Mouse (Mus musculus) v-Abl transformed pro-B cells (cell line): Measurements from ENCODE around the gene Hmcn1.

Source experiments
- in situ Hi-C, 2 experiments: fragments of 400-800 bp; cut with MboI; formaldehyde crosslinking; loops; one replicate each; pipeline ENCODE4 v1.15.1; 2025; ENCODE audit not compliant: unreplicated experiment in 2 of 2

Gene Hmcn1

DNA sequence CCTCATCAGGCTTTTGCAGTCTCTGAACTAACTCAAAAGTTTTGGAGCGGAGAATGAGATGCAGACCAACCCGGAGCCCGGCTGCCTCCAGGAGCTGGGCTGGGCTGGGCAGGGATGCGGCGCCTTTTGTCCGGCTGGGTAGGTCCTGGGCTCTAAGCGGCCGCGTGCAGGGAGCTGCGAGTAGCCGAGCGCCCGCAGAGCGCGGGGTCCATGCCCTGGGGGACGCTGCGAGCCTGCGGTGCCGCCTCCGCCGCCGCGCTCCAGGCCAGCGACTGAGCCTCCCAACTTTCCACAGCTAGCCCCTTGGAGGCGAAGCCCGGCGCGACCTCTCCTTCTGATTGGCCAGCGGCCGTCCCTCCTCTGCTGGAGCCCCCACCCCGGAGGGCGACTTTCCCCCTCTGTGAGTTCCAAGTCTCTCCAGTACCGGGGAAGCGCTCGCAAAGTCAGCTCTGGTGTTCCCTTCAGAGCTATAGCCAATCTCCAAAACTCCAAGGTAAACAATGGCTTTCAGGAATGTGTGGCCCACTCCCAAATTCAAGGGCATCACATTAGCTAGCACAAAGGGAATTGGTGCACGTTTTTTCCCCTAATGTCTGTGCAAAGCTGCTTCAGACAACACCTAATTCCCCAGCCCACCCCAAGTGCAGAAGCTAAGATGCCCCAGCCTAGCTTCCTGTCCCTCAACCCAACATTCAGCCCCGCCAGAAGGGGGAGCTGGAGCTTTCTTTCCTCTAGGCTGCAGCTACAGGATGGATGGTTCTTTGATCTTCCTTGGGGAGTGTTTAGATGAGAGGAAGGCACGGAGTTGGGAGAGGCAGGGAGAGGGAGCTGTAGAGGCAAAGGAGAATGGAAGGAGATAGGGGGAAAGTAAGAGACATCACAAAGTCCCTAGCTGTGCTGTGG is at the start of gene Hmcn1:
Gene Hmcn1, minus strand, starts transcription at position 274 of the 903 bp plus-strand sequence.
- in situ Hi-C loops, result no loop called here

DNA sequence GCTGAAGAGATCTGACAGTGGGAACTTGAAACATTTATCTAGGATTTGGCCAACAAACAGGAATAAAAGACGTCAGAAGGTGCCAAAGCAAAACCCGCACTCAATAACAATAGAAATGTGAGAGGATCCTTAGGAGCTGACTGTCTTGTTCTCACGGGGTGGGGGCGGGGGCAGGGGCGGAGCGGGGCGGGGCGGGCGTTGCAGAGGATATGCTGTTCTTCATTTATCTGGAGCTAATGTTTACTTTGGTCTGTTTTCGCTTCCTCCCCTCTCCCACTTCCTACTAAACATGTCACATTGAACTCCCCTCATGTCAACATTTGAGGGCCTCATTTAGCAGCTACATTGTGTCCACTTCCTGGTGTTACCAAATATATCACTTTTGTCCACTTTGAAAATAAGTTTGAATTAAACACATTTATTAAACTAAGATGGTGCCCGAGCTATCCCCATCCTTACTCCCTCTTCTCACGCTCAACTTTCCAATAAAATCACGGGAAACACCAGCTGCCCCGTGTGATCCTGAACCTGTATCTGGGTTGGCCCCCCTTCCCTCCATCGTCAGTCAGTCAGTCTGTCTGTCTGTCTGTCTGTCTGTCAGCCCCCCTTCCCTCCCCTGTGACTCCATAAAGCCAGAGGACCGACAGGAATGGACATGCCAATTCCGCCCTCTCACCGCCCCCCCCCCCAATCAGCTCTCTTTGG is 47.9 kb upstream of the Hmcn1 start:
- in situ Hi-C loops, result no loop called here

DNA sequence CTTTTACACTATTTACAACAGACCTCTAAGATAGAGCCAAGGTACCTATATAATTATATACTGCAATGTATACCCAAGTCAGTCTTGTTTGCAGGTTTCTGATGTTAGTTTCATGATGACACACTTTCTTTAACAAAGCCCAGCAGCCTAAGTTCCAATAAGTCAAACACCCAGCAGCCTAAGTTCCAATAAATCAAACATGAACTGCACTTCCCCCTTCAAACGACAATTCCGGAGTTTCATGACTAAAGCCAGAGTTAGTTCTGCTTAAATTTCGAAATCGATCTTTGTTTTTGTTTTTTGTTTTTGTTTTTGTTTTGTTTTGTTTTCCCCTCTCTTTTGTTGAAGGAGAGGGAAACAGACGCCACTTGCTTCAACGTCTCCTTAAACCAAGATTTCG is 47.1 kb upstream of the Hmcn1 start:
- in situ Hi-C loops, result no loop called here

DNA sequence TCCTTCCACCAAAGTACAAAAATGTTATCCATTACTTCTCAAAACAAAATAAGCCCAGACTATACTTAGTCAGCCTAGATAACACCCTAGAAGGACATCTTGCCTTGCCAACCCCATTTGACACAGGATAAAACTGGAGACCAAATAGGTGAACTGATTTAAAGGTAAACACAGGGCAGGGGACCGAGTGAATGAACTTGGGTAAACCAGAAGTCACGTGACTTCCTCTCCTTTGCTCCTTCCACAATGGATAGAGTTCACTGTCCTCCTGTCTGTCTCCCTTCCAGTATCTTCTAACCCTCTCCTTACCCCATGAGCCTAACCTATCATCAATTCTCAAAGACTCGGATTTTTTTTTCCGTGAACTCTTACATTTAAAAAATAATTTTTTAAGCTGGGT is 46.0 kb upstream of the Hmcn1 start:
- in situ Hi-C loops, result loop anchor here (10.0 kb wide), 2 partner anchors 316 to 666 kb away; no protein-coding TSS in a partner anchor

DNA sequence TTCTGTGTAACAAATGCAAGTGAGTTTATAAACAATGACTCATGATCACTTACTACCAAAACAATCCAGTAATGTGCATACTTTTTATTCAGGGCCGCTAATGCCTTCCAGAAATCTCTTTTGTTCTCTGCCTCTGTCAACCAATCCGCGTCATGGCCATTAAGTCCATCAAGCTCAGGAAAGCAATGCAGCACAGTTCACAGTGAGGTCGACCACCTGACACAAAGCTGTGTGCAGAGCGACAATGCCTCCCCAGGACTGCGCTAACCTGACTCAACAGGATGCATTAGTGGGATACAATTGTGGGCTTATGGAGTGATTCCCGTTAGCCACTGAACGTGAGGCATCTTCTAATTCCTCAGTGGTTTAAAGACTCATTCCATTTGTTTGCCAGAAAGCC is 45.3 kb upstream of the Hmcn1 start:
- in situ Hi-C loops, result loop anchor here (10.0 kb wide), 2 partner anchors 316 to 666 kb away; no protein-coding TSS in a partner anchor

DNA sequence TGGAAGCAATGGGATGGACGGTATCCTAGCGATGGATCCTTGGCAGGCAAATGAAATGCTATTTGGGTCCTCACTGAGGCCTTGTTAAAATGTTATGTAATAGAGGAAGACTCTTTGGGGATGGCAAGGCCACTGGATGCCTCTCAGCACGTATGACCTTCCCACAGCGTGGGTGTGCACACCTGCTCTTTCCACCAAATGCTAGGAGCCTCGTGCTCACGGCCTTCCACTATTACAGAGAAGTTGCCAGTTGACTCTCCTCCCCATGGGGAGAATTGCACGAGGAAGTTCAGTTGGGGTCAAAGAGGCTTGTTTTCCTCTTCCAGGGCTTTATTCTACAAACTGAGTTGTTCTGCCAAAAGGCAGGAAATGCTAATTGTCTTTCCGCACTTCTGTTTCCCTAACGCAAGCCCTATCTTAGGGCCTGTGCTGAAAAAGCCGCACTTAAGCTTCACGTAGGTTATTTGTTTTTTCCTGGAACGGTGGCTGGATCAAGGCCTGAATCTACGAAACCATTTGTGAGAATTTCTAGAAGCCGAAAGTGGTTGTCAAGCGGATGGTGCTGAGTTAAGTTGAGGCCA is 43.3 kb upstream of the Hmcn1 start:
- in situ Hi-C loops, result loop anchor here (10.0 kb wide), 2 partner anchors 318 to 668 kb away; no protein-coding TSS in a partner anchor

DNA sequence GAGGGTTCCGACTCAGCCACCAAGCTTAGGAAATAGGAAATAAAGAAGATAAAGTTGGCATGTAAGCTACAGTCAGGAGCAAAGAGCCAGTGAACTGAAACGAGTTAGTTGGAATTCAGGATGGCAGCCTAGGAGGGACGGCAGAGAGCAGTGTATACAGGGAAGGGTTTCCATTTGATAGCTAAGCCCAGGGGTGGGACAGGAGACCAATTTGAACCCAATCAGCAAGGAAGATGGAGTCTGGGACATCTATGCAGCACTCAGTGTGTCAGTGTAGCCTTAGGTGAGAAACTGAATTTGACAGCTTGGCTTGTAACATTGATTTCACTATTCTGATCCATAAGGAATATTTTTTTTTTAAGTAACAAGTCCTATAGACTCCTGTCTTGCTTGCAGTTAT is 42.5 kb upstream of the Hmcn1 start:
- in situ Hi-C loops, result loop anchor here (10.0 kb wide), 2 partner anchors 319 to 669 kb away; no protein-coding TSS in a partner anchor

DNA sequence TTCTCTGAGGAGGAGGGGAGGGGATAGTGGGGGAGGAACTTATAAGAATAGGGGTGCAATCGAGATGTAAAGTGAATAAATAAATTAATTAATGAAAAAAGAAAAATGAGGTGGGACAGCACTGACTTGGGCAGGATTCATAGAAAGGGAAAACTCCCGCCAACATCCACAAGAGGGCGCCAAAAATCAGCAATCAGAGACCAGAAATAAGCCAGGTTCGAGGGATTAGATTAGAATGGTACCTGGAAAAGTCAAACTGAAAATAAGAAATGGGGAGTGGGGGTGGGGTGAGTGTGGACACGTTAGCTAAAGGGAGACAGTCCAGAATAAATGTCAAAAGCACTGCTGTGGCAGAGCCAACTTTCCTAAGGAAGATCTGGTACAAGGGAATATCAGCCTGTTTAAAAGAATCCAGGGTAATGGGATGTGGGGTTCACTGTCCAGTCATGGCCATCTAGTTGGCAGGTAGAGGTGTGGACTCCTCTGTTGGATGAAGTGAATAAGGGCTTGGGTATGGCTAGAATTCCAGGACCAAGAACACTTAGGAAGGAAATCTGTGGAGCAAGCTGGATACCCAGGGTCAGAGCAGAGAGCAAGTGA is 41.9 kb upstream of the Hmcn1 start:
- in situ Hi-C loops, result loop anchor here (10.0 kb wide), 2 partner anchors 320 to 670 kb away; no protein-coding TSS in a partner anchor

DNA sequence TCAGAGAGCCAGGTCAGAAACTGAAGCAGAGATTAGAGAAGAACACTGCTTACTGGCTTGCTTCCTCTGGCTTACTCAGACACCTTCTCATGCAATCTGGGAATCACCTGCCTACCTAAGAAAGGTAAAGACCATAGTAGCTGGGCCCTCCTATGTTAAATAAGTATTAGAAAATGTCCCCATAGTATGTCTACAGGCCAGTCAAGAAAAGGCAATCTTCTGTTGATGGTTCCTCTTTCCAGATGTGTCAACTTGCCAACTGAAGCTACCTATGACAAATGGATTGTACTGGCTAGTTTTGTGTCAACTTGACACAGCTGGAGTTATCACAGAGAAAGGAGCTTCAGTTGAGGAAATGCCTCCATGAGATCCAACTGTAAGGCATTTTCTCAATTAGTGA is 40.1 kb upstream of the Hmcn1 start:
- in situ Hi-C loops, result loop anchor here (10.0 kb wide), 2 partner anchors 322 to 672 kb away; no protein-coding TSS in a partner anchor

DNA sequence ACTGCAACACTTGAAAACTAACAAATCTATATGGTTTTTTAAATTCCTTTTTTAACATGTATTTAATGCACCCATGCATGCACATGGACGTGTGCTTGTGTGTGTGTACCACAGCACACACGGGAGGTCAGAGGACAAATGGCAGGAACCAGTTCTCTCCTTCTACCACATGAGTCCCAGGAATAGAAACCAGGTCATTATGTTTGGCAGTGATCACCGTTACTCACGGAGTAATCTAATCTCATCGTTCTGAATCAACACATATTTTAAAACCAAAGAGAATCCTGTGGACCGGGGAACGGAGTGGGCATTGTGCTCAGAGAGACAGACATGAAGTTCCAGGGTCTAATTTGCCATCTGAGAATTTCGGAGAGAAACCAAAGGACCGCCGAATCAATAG is 38.3 kb upstream of the Hmcn1 start:
- in situ Hi-C loops, result loop anchor here (10.0 kb wide), 2 partner anchors 323 to 673 kb away; no protein-coding TSS in a partner anchor

DNA sequence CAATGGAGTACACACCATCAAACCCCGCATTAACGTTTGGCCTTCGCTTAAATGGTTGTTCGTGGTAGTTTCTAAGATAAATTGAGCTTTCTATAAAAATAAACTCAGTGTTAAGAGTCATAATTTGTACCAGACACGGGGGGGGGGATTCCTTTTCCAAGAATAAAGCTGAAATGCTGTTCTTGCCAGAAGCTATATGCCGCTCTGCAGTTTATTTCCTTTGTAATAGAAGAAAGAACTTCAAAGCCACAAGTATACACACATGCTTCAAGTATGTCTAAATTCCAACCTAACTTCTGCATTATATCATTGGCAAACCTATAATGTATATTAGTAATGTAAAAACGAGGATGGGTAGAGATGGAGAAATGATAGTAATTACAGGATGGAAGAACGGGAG is 37.9 kb upstream of the Hmcn1 start:
- in situ Hi-C loops, result loop anchor here (10.0 kb wide), 2 partner anchors 324 to 674 kb away; no protein-coding TSS in a partner anchor

DNA sequence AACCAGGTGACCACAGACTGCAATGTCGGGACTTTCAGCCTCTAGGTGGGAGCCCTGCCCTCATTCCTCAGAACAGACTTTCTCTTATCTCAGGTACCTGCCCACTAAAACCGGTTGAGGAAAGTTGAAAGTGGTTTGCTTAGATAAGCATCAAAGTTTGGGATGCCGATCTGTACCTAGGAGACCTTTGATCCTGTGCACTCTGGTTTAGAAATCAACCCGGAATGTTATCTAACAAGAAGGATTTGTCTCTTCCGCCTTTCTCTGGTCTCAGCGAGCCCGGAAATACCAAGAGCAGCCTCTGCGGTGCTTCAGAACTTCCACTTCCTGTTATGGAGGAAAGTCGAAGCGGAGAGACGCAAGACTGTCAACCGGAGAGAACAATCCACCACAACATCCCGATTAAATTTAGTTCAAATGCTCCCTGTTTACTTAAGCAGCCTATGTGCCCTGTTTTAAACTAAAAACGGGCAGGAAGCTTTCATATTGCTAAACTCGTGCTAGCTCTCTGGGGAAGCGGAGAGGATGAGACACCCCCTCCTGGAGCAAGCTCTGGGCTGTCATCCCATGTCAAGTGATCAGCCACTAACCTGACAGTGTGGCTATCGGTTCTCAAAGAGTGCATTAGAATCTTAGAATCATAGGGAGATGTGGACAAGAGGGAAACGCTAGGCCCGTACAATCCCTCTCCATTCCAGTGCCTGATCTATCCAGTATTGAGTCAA is 32.0 kb upstream of the Hmcn1 start:
- in situ Hi-C loops, result no loop called here

DNA sequence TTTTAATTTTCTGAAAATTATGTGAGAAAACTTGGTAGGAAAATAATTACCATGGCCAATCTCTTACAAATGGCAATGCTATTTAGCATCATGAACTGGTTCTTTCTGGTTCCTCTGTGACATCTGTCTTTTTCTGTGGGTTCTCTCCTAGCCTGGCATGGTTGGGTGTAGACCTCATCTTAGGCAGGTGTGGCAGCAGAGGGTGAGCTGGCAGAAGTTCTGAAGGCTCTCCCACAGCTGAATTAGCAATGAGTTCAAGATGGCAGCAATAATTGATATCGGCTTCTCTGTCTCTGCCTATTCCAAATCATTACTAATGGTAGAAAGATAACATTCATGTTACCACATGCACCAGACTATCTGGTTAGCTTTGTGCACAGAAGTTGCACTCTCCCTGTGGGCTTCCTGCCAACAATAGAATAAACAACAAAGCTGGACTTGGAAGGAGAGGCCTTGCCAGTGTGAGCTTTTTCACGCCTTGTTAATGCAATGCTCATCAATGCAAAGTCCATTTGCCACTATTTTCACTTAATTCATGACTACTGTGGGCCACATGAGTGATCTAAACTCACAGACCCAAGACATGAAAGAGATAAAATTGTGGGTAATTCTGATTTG is 26.1 kb upstream of the Hmcn1 start:
- in situ Hi-C loops, result loop anchor here in 1 of 2 experiments (10.0 to 25.0 kb wide), 2 partner anchors 482 to 1185 kb away; no protein-coding TSS in a partner anchor

DNA sequence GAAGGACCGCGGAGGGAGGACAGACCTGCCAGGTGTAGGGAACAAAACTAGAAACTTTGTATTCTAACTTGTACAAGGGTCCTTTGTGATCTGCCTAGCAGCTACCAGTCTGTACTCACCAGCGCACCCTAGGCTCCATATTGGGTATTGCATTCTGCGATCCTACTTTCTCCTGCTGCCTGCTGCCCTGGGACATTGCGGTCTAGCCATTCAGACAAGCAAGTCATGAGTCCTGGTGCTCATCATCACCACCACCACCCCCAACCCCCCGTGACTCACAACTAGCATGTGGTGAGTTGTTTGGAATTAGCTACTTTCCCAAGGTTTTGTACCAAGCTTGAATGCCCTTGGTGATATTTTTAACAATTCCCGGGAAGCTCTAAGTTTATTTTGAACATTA is 17.8 kb upstream of the Hmcn1 start:
- in situ Hi-C loops, result loop anchor here in 1 of 2 experiments (10.0 to 25.0 kb wide), 2 partner anchors 474 to 1176 kb away; no protein-coding TSS in a partner anchor

DNA sequence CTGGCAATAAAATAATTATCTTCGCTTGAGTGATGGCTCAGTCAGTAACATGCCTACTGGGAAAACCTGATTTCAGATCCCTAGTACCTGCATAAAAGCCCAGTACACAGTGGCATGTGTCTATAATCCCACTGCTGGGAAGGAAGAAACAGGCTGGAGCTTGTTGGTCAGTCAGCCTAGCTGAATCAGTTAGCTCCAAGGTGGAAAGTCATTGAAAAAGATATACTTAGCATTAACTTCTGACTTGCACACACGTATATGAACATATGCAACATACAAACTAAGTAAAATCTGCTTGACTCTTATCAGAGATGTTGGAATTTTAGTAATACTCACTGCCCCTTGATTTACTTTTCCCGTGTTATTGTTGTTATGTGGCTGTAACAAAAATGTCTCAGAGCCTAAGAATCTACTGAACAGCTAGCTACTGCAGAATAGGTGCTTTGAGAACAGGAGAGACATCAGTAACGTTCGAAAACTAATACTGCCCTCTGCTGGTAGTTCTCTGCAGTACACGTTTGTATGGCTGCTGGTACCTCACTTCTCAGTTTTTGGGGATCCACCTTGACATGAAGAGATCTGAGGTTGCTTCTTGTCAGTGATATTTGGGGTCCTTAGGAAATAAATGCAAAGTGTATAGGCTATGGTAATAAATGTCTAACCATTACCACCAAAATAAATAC is 16.0 kb upstream of the Hmcn1 start:
- in situ Hi-C loops, result loop anchor here in 1 of 2 experiments (25.0 kb wide), 1 partner anchor 472 kb away; no protein-coding TSS in a partner anchor

DNA sequence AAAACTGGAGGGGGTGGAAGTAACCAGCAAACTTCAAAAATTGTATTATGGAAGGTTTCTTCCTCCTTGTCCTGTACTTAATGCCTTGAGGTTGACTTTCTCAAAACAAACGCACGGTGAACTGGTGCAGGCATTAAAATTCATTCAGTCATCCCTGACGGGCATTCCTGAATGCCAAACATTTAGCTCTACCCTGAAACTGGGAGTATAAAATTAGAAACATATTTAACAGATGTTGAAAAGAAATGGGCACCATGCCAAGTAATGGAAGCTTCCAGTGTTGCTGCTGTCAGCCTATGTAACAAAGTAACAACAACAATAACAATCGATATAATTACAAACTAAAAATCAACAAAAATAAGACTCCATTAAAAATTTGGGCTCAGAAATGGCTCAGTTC is 14.5 kb upstream of the Hmcn1 start:
- in situ Hi-C loops, result loop anchor here in 1 of 2 experiments (25.0 kb wide), 1 partner anchor 470 kb away; no protein-coding TSS in a partner anchor

DNA sequence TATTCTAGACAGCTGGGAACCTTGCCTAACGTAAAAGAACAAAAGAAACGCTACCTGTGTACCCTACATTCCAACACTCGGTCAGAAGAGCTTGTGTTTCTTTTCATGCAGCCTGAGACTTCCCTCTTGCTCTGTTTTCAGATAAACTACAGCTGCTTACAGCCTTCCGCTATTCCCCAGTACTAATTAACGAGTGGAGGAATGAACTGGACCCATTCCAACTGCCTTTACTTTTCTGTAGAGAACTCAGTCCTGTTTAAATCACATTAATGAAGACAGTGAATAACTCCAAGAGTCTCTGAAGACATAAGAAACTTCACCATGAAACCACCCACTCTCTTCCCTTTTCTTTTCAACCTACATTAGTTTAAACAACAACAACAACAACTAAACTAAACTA is 10.8 kb upstream of the Hmcn1 start:
- in situ Hi-C loops, result loop anchor here in 1 of 2 experiments (25.0 kb wide), 1 partner anchor 467 kb away; no protein-coding TSS in a partner anchor

DNA sequence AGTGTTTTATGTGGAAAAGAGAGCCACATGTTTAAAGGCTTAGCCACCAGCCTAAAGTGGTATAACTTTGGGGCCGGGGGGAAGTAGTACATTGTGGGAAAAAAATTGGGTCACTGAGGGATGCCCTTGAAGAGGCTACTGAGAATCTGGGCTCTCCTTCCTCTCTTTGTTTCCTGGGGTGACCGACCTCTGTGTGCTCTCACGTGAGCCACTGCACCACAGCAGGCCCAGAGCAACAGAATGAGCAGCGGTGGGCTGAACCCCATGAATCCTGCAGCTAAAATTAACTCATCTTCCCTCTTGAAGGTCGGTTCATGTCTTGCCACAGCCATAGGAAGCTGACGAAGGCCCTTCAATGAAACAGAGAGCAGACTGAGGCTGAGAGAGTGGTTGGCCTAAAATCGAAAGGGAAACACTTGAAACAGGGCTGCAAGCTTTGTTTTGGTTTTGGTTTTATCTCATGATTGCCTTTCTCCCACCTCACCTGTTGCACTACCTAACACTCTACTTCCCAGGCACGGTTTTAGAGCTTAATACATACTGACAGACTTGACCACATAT is 8.7 kb upstream of the Hmcn1 start:
- in situ Hi-C loops, result loop anchor here in 1 of 2 experiments (25.0 kb wide), 1 partner anchor 465 kb away; no protein-coding TSS in a partner anchor
